Mouse (Mus musculus): ENCODE measurements around the gene Psd4. TPM values are rescaled to one million over a fixed set of nuclear protein-coding genes. Genes with fewer than 3 reads are reported as not detected.

The Psd4 gene
- polyA plus RNA-seq, 1 experiment = 3.6 TPM

DNA sequence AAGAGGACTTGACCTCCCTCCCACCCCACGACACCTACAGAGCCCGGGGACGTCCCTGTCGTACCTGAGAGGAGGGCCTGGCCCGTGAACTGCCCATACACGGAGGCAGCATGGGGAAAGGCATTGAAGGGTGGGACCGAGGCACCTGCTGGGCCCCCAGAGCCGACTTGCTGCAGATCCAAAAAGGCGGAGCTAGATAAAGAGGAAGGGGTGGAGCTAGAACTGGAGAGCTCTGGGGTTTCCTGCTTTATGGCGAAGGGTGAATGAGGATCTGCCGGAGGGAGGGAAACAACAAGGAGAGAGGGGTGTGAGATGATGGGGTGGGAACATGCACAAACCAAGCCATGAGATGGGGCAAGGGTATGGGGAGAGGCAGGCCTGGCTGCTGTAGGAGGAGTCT is 68.3 kb downstream of the Psd4 start:
- H3K27me3 ChIP-seq (replicated peaks; ENCODE audit: control insufficient read depth, insufficient read depth, low read length) = no peaks in the 10 kb centered on the region

DNA sequence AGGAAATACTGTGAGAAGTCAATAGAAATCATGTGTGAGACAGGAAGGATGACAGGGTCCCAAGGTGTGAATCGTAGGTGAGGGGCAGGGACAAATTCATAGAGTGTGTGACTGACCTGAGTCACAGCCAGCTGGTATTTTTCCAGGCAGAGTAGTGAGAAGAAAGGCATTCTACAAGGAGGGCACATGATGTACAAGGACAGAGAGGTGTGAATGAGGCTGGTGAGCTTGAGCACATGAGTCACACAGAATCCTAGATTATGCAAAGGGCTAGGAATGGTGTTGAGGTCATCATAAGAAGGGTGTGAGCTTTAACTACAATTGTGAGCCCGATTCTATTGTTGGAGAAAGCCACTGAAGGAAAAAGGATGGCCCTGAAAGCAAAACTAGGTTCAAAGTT is 72.7 kb downstream of the Psd4 start:
- WGBS = 39% methylated on average over 2 of the region's 2 CpGs
- Histone ChIP-seq H3K4me3 (ENCODE audit: insufficient read depth, low read depth, low read length) (no peak overlapping the region), H3K4me1 (ENCODE audit: control insufficient read depth, insufficient read depth, low read length) (peaks cover 25% of the 10 kb centered on the region), H3K36me3 (ENCODE audit: control insufficient read depth, insufficient read depth, low read length) (peaks cover 20% of the 10 kb centered on the region), H3K27ac (ENCODE audit: insufficient read depth, low read depth, low read length) (no peak overlapping the region), H3K27me3 (replicated peaks; ENCODE audit: control insufficient read depth, insufficient read depth, low read length) (no peaks in the 10 kb centered on the region)
- peak; percentile 50 for DNase-seq
- no peak for TF ChIP-seq POLR2A (IDR thresholded peaks at IDR 0.05; ENCODE audit: low read depth, low read length)
- no peak for TF ChIP-seq CTCF (conservative IDR thresholded peaks at IDR 0.05; ENCODE audit: insufficient read depth, insufficient read length, low read depth, low read length)

More for the DNA sequence above, 68.3 kb downstream of the Psd4 start:
- no peak for TF ChIP-seq POLR2A (IDR thresholded peaks at IDR 0.05; ENCODE audit: low read depth, low read length)
- no peak for TF ChIP-seq CTCF (conservative IDR thresholded peaks at IDR 0.05; ENCODE audit: insufficient read depth, insufficient read length, low read depth, low read length)
- DNase-seq = no peak
- H3K4me3 ChIP-seq (ENCODE audit: insufficient read depth, low read depth, low read length) = no peak overlapping the region
- 71% methylated on average over 11 of the region's 11 CpGs for WGBS
- H3K4me1 ChIP-seq (ENCODE audit: control insufficient read depth, insufficient read depth, low read length) = peaks cover 10% of the 10 kb centered on the region; the same call in 1 of the 2 replicates
- no peak overlapping the region for H3K27ac ChIP-seq (ENCODE audit: insufficient read depth, low read depth, low read length)
- peaks cover 17% of the 10 kb centered on the region for H3K36me3 ChIP-seq (ENCODE audit: control insufficient read depth, insufficient read depth, low read length)

DNA sequence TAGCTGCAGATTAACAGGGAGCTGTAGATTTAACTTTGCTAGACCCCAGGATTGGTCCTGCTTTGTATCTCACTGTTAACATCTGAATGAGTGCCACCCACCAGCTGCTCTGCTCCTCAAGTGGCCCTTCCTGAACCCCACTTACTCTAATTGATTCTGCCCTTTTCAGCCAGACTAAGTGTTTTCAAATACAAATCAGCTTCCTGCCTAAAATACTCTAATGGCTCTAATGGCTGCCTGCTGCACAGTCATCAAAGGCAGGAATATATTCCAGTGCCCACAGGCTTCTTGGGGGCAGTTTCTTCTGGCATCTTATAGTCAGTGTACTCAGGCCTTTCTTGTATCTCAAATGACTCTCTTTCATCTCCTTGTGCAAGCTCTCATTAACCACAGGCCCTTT is 74.5 kb downstream of the Psd4 start:
- no peaks in the 10 kb centered on the region for H3K27me3 ChIP-seq (replicated peaks; ENCODE audit: control insufficient read depth, insufficient read depth, low read length)
- no peak overlapping the region for H3K4me3 ChIP-seq (ENCODE audit: insufficient read depth, low read depth, low read length)
- no peak for TF ChIP-seq CTCF (conservative IDR thresholded peaks at IDR 0.05; ENCODE audit: insufficient read depth, insufficient read length, low read depth, low read length)
- peaks cover 13% of the 10 kb centered on the region for H3K36me3 ChIP-seq (ENCODE audit: control insufficient read depth, insufficient read depth, low read length)
- no peak for DNase-seq
- H3K27ac ChIP-seq (ENCODE audit: insufficient read depth, low read depth, low read length) = no peak overlapping the region
- H3K4me1 ChIP-seq (ENCODE audit: control insufficient read depth, insufficient read depth, low read length) = peaks cover 39% of the 10 kb centered on the region

DNA sequence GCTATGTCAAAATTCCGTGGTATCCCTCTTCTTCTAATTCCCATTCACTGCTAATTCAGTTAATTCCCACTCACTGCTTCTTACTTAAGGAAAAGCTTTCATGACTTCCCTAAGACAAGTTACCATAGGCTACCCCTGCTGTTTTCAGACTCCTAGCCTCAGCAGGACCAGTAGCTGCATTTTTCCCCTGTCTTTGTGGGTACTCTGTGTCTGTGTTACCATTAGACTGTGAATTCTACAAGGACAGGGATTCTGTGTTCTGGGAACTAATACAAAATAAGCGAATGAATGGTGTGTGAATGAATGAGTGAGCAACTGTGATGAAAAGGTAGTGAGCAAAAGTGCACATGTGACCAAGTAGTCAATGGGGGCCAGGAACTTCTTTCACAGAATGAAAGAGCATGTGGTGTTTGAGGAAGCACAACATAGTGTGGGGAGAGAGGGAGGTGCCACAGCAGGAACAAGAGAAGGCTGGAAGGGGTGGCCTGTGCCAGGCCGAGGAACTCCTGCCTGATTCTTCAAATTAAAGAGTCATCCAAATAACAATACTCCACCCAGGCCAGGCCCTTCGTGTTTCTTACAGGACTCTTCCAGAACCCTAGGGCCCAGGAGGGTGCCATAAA is 75.0 kb downstream of the Psd4 start:
- TF ChIP-seq POLR2A (IDR thresholded peaks at IDR 0.05; ENCODE audit: low read depth, low read length) (no peak), CTCF (conservative IDR thresholded peaks at IDR 0.05; ENCODE audit: insufficient read depth, insufficient read length, low read depth, low read length) (no peak)
- Histone ChIP-seq H3K27me3 (replicated peaks; ENCODE audit: control insufficient read depth, insufficient read depth, low read length) (no peaks in the 10 kb centered on the region), H3K4me1 (ENCODE audit: control insufficient read depth, insufficient read depth, low read length) (peaks cover 40% of the 10 kb centered on the region), H3K27ac (ENCODE audit: insufficient read depth, low read depth, low read length) (no peak overlapping the region), H3K36me3 (ENCODE audit: control insufficient read depth, insufficient read depth, low read length) (peaks cover 10% of the 10 kb centered on the region), H3K4me3 (ENCODE audit: insufficient read depth, low read depth, low read length) (no peak overlapping the region)
- WGBS = 64% methylated on average over 4 of the region's 4 CpGs
- DNase-seq = no peak

GRCm38 (mm10) chr2:24443256-24443790 is 75.9 kb downstream of the Psd4 start:
- Histone ChIP-seq H3K27ac (ENCODE audit: insufficient read depth, low read depth, low read length) (no peak overlapping the region), H3K36me3 (ENCODE audit: control insufficient read depth, insufficient read depth, low read length) (peaks cover 9% of the 10 kb centered on the region; the same call in 1 of the 2 replicates), H3K4me1 (ENCODE audit: control insufficient read depth, insufficient read depth, low read length) (peaks cover 45% of the 10 kb centered on the region), H3K27me3 (replicated peaks; ENCODE audit: control insufficient read depth, insufficient read depth, low read length) (no peaks in the 10 kb centered on the region), H3K4me3 (ENCODE audit: insufficient read depth, low read depth, low read length) (no peak overlapping the region)
- peak; percentile 87 for DNase-seq
- TF ChIP-seq POLR2A (IDR thresholded peaks at IDR 0.05; ENCODE audit: low read depth, low read length) (no peak), CTCF (conservative IDR thresholded peaks at IDR 0.05; ENCODE audit: insufficient read depth, insufficient read length, low read depth, low read length) (no peak)
- 46% methylated on average over 3 of the region's 3 CpGs for WGBS

GRCm38 (mm10) chr2:24449111-24449510 is 81.7 kb downstream of the Psd4 start:
- no peak overlapping the region for H3K27ac ChIP-seq (ENCODE audit: insufficient read depth, low read depth, low read length)
- no peak overlapping the region for H3K4me3 ChIP-seq (ENCODE audit: insufficient read depth, low read depth, low read length)
- DNase-seq = no peak
- H3K36me3 ChIP-seq (ENCODE audit: control insufficient read depth, insufficient read depth, low read length) = peaks cover 2% of the 10 kb centered on the region; the same call in 1 of the 2 replicates
- H3K27me3 ChIP-seq (replicated peaks; ENCODE audit: control insufficient read depth, insufficient read depth, low read length) = no peaks in the 10 kb centered on the region
- H3K4me1 ChIP-seq (ENCODE audit: control insufficient read depth, insufficient read depth, low read length) = peaks cover 50% of the 10 kb centered on the region
- 58% methylated on average over 4 of the region's 4 CpGs for WGBS
- TF ChIP-seq CTCF (conservative IDR thresholded peaks at IDR 0.05; ENCODE audit: insufficient read depth, insufficient read length, low read depth, low read length) (no peak), POLR2A (IDR thresholded peaks at IDR 0.05; ENCODE audit: low read depth, low read length) (no peak)

GRCm38 (mm10) chr2:24453206-24453605 is 85.8 kb downstream of the Psd4 start:
- 18% methylated on average over 5 of the region's 5 CpGs for WGBS
- Histone ChIP-seq H3K27me3 (replicated peaks; ENCODE audit: control insufficient read depth, insufficient read depth, low read length) (no peaks in the 10 kb centered on the region), H3K36me3 (ENCODE audit: control insufficient read depth, insufficient read depth, low read length) (peaks cover 2% of the 10 kb centered on the region; the same call in 1 of the 2 replicates), H3K27ac (ENCODE audit: insufficient read depth, low read depth, low read length) (peak overlapping the region; percentile 81), H3K4me1 (ENCODE audit: control insufficient read depth, insufficient read depth, low read length) (peaks cover 49% of the 10 kb centered on the region), H3K4me3 (ENCODE audit: insufficient read depth, low read depth, low read length) (no peak overlapping the region)
- DNase-seq = peak; percentile 92
- no peak for TF ChIP-seq POLR2A (IDR thresholded peaks at IDR 0.05; ENCODE audit: low read depth, low read length)
- no peak for TF ChIP-seq CTCF (conservative IDR thresholded peaks at IDR 0.05; ENCODE audit: insufficient read depth, insufficient read length, low read depth, low read length)

Data from kidney, adult 2 months (tissue).